Mouse (Mus musculus) thymus, adult 2 months (tissue): ENCODE data around the gene Dab2ip. TPM values are rescaled to one million over a fixed set of nuclear protein-coding genes. Genes with fewer than 3 reads are reported as not detected.

Source experiments
- DNase-seq: peaks from one replicate; pipeline ENCODE4 v3.0.0; 2021
- H3K27ac ChIP-seq: fragments of 200-500 bp; 2 replicates; pipeline ENCODE4 v1.5.1; 2012; ENCODE audit warnings: low read length, control low read depth; ENCODE audit not compliant: control insufficient read depth, insufficient read depth
- H3K27me3 ChIP-seq: fragments of 200-500 bp; 2 replicates; pipeline ENCODE4 v1.6.1; 2012; ENCODE audit warnings: mild to moderate bottlenecking, low read length, moderate library complexity, mixed read lengths; ENCODE audit not compliant: control insufficient read depth, insufficient read depth
- H3K36me3 ChIP-seq: fragments of 200-500 bp; 2 replicates; pipeline ENCODE4 v1.6.1; 2012; ENCODE audit warnings: mild to moderate bottlenecking, low read length, moderate library complexity; ENCODE audit not compliant: control insufficient read depth, insufficient read depth
- H3K4me1 ChIP-seq: fragments of 200-500 bp; replicated peaks from 2 replicates; pipeline ENCODE4 v1.6.1; 2012; ENCODE audit warnings: low read length; ENCODE audit not compliant: control insufficient read depth, insufficient read depth
- H3K4me3 ChIP-seq: fragments of 200-500 bp; 2 replicates; pipeline ENCODE4 v1.5.1; 2012; ENCODE audit warnings: mild to moderate bottlenecking, low read length, control low read depth, moderate library complexity; ENCODE audit not compliant: control insufficient read depth, insufficient read depth
- CTCF ChIP-seq: fragments of 200-500 bp; IDR thresholded peaks from 2 replicates; pipeline ENCODE4 v1.5.1; 2012; ENCODE audit warnings: mild to moderate bottlenecking, control low read depth, low read length, moderate library complexity, borderline replicate concordance; ENCODE audit not compliant: control insufficient read depth, poor library complexity, insufficient read depth; ENCODE audit errors: extremely low read depth
- POLR2A ChIP-seq: fragments of 200-500 bp; IDR thresholded peaks from 2 replicates; pipeline ENCODE4 v1.6.1; 2012; ENCODE audit warnings: mild to moderate bottlenecking, low read length, control low read depth, moderate library complexity; ENCODE audit not compliant: control insufficient read depth, poor library complexity, insufficient read depth; ENCODE audit errors: extremely low read depth
- WGBS: fragments of 180-500 bp; shearing (Covaris S2); methylation state at CpG from one replicate; pipeline ENCODE4 v1.1.7; 2018; 5-methylcytosine and 5-hydroxymethylcytosine counted together
- polyA plus RNA-seq: library from polyadenylated mRNA; depleted of rRNA; stranded (reverse); fragments of >200 nt; gene quantifications from 2 replicates; pipeline ENCODE4 v1.2.3, GENCODE M21; 2012; rRNA removed

Dab2ip gene
- polyA plus RNA-seq, 1 experiment = 36.2 TPM

DNA sequence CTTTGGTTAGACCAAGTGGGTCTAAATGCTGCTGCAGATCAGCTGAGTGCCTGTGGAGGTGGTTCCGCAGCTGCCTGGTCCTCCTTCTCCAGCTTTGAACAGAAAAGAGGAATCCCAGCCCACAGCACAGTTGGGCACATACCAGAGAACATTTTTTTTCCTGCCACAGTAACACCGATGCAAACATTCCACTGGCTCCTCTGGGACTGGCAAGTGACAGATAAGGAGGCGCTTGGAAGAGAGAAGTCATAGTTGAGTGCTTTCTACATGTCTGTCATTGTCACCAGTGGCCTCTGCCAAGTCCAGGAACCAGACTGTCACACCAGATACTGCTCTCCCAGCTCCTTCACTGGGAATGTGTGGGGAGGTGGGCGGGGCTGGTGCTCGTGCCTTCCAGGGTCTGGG, 217.6 kb downstream of the Dab2ip start:
- H3K4me1 ChIP-seq = 0 out of 2 replicates have a peak, but pooled peaks cover 3% of the 10 kb centered on the region
- no peak for DNase-seq
- no peak overlapping the region for H3K4me3 ChIP-seq
- H3K27ac ChIP-seq = no peak overlapping the region
- H3K27me3 ChIP-seq = no peaks in the 10 kb centered on the region
- TF ChIP-seq CTCF = no peak
- no peak for TF ChIP-seq POLR2A
- H3K36me3 ChIP-seq = no peaks in the 10 kb centered on the region
- 93% methylated on average over 5 of the region's 5 CpGs for WGBS

DNA sequence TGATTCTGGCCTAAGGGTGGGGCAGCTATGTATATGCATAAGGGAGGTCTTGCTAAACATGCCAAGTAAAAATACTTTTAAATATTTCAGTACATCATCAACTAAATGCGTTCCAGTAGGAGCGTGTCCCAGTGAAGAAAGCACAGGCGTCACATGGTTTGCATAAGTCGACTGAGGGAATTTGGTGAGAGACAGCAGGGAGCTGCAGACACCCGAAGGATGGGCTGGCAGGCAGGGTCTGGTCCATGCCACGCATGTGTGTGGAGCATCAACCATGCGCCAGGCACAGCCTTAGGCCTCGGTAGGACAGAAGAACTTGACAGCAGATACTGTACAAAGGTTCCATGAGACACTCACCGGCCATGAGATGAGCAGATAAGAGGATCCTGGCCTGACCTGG, 218.9 kb downstream of the Dab2ip start:
- DNase-seq = no peak
- no peak for TF ChIP-seq CTCF
- TF ChIP-seq POLR2A = no peak
- no peak overlapping the region for H3K27ac ChIP-seq
- 95% methylated on average over 9 of the region's 9 CpGs for WGBS
- H3K4me1 ChIP-seq = 0 out of 2 replicates have a peak, but pooled peaks cover under 1% of the 10 kb centered on the region
- H3K4me3 ChIP-seq = no peak overlapping the region
- no peaks in the 10 kb centered on the region for H3K36me3 ChIP-seq
- H3K27me3 ChIP-seq = no peaks in the 10 kb centered on the region

DNA sequence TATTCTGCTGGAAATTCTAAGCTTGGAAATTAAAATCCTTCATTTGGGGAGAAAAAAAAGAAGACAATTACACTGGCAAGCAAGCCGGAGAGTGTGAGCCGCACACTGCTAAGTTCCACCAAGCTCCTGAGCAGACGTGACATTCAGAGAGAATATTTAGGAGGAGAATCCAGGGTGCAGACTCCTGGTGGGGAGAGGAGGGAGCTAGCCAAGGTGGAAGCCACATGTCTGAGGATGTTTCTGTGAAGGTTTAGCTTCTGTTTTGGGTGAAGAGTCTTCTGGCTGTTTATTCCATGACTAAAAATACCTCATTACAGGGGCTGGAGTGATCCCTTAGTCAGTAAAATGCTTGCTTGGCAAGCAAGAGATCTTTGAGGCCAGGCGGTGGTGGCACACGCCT, 221.2 kb downstream of the Dab2ip start:
- no peak for TF ChIP-seq CTCF
- TF ChIP-seq POLR2A = no peak
- 98% methylated on average over 5 of the region's 5 CpGs for WGBS

More for the DNA sequence above, 221.2 kb downstream of the Dab2ip start:
- no peaks in the 10 kb centered on the region for H3K36me3 ChIP-seq
- no peak overlapping the region for H3K27ac ChIP-seq
- DNase-seq = no peak
- H3K27me3 ChIP-seq = no peaks in the 10 kb centered on the region
- no peak overlapping the region for H3K4me3 ChIP-seq
- H3K4me1 ChIP-seq = no peaks in the 10 kb centered on the region

Other genes with a start within 250 kb of the Dab2ip start
- 18.8 and 19.4 TPM in 2 replicates for gene Stom, start 221.3 kb upstream of the Dab2ip start, polyA plus RNA-seq
- gene 4930568D16Rik, start 190.5 kb upstream of the Dab2ip start, polyA plus RNA-seq = not detected in 2 replicates
- not detected in 2 replicates for gene 4930402F06Rik, start 161.1 kb upstream of the Dab2ip start, polyA plus RNA-seq
- 22.4 and 33.0 TPM in 2 replicates for gene Ggta1, start 95.0 kb upstream of the Dab2ip start, polyA plus RNA-seq